Mouse (Mus musculus) spleen, adult 2 months (tissue): Measurements from ENCODE around the gene Scnn1a. TPM values are rescaled to one million over a fixed set of nuclear protein-coding genes. Genes with fewer than 3 reads are reported as not detected.

Experiments
- DNase-seq, 2 experiments: peaks; one replicate each; pipeline versions ENCODE4 v3.0.0 to v3.0.0-alpha.2; 2012 to 2021; ENCODE audit warnings: low spot score in 2 of 2, low read depth in 1 of 2
- H3K27ac ChIP-seq: fragments of 200-500 bp; 2 replicates; pipeline ENCODE4 v1.5.1; 2012; ENCODE audit warnings: low read length, inconsistent platforms; ENCODE audit not compliant: insufficient read depth
- H3K27me3 ChIP-seq: fragments of 200-500 bp; 2 replicates; pipeline ENCODE4 v1.6.1; 2012; ENCODE audit warnings: mild to moderate bottlenecking, moderate library complexity, low read length, inconsistent platforms; ENCODE audit not compliant: control insufficient read depth, insufficient read depth
- H3K36me3 ChIP-seq: fragments of 200-500 bp; 2 replicates; pipeline ENCODE4 v1.6.1; 2012; ENCODE audit warnings: mild to moderate bottlenecking, low read length, inconsistent platforms; ENCODE audit not compliant: control insufficient read depth, insufficient read depth
- H3K4me1 ChIP-seq: fragments of 200-500 bp; 2 replicates; pipeline ENCODE4 v1.6.1; 2011; ENCODE audit warnings: inconsistent platforms; ENCODE audit not compliant: control insufficient read depth, insufficient read depth, insufficient read length
- H3K4me3 ChIP-seq: fragments of 200-500 bp; 2 replicates; pipeline ENCODE4 v1.5.1; 2011; ENCODE audit warnings: mild to moderate bottlenecking, inconsistent platforms; ENCODE audit not compliant: insufficient read depth, insufficient read length; ENCODE audit errors: extremely low read depth
- CTCF ChIP-seq: fragments of 200-500 bp; IDR thresholded peaks from 2 replicates; pipeline ENCODE4 v1.5.1; 2011; ENCODE audit warnings: mild to moderate bottlenecking, inconsistent platforms; ENCODE audit not compliant: insufficient read depth, insufficient read length, insufficient replicate concordance; ENCODE audit errors: extremely low read depth
- POLR2A ChIP-seq: fragments of 200-500 bp; IDR thresholded peaks from 2 replicates; pipeline ENCODE4 v1.6.1; 2011; ENCODE audit warnings: low read depth, low read length, inconsistent platforms
- WGBS: fragments of 180-500 bp; shearing (Covaris S2); methylation state at CpG from one replicate; pipeline ENCODE4 v1.1.7; 2018; 5-methylcytosine and 5-hydroxymethylcytosine counted together
- polyA plus RNA-seq: library from polyadenylated mRNA; depleted of rRNA; stranded (reverse); fragments of >200 nt; gene quantifications from 2 replicates; pipeline ENCODE4 v1.2.3, GENCODE M21; 2012

Scnn1a gene
- polyA plus RNA-seq, 1 experiment, result 1.5 TPM

- Histone ChIP-seq H3K36me3 (no peaks in the 10 kb centered on the region; the same call in 1 of the 2 replicates), H3K27me3 (peaks cover 4% of the 10 kb centered on the region; the same call in 1 of the 2 replicates), H3K4me1 (peaks cover 18% of the 10 kb centered on the region; the same call in 1 of the 2 replicates), H3K4me3 (no peak overlapping the region), H3K27ac (peak overlapping the region; percentile 61)
- WGBS, result 41% methylated on average over 4 of the region's 4 CpGs
- TF ChIP-seq CTCF (no peak), POLR2A (no peak)
- DNase-seq, result no peak
These were observed 32.4 kb downstream of the Scnn1a start for GRCm38 (mm10) chr6:125352811-125353210.

- WGBS, result 34% methylated on average over 11 of the region's 11 CpGs
- TF ChIP-seq CTCF, result no peak
- TF ChIP-seq POLR2A, result no peak
- no peak overlapping the region for H3K4me3 ChIP-seq
- H3K4me1 ChIP-seq, result peaks cover 18% of the 10 kb centered on the region; the same call in 1 of the 2 replicates
- peaks cover 4% of the 10 kb centered on the region; the same call in 1 of the 2 replicates for H3K27me3 ChIP-seq
- H3K27ac ChIP-seq, result peak overlapping the region; percentile 61
- no peaks in the 10 kb centered on the region; the same call in 1 of the 2 replicates for H3K36me3 ChIP-seq
- no peak for DNase-seq
These were observed 32.8 kb downstream of the Scnn1a start for GRCm38 (mm10) chr6:125353221-125353620.

GRCm38 (mm10) chr6:125353655-125354054 is 33.2 kb downstream of the Scnn1a start:
- Histone ChIP-seq H3K27me3 (peaks cover 4% of the 10 kb centered on the region; the same call in 1 of the 2 replicates), H3K36me3 (no peaks in the 10 kb centered on the region; the same call in 1 of the 2 replicates), H3K4me3 (no peak overlapping the region), H3K27ac (peak overlapping the region; percentile 61), H3K4me1 (peaks cover 18% of the 10 kb centered on the region; the same call in 1 of the 2 replicates)
- no peak for TF ChIP-seq CTCF
- no peak for TF ChIP-seq POLR2A
- WGBS, result 15% methylated on average over 4 of the region's 4 CpGs
- DNase-seq, result no peak

- TF ChIP-seq POLR2A (no peak), CTCF (no peak)
- no peak for DNase-seq
- Histone ChIP-seq H3K27ac (peak overlapping the region; percentile 52), H3K4me3 (no peak overlapping the region; the same call in 1 of the 2 replicates), H3K27me3 (peaks cover 3% of the 10 kb centered on the region; the same call in 1 of the 2 replicates), H3K4me1 (peaks cover 15% of the 10 kb centered on the region; the same call in 1 of the 2 replicates), H3K36me3 (no peaks in the 10 kb centered on the region; the same call in 1 of the 2 replicates)
- WGBS, result 32% methylated on average over 14 of the region's 14 CpGs
These were observed 34.1 kb downstream of the Scnn1a start for GRCm38 (mm10) chr6:125354352-125355151.

- 11% methylated on average over 10 of the region's 10 CpGs for WGBS
- Histone ChIP-seq H3K36me3 (no peaks in the 10 kb centered on the region; the same call in 1 of the 2 replicates), H3K4me1 (peaks cover 15% of the 10 kb centered on the region; the same call in 1 of the 2 replicates), H3K27ac (peak overlapping the region; percentile 52; the same call in 1 of the 2 replicates), H3K4me3 (peak overlapping the region; percentile 11; the same call in 1 of the 2 replicates), H3K27me3 (peaks cover 1% of the 10 kb centered on the region; the same call in 1 of the 2 replicates)
- DNase-seq, result no peak
- no peak for TF ChIP-seq POLR2A
- TF ChIP-seq CTCF, result no peak
These were observed 34.8 kb downstream of the Scnn1a start for GRCm38 (mm10) chr6:125355197-125355741.

GRCm38 (mm10) chr6:125356264-125356663 is 35.8 kb downstream of the Scnn1a start:
- TF ChIP-seq POLR2A, result no peak
- TF ChIP-seq CTCF, result no peak
- DNase-seq, result no peak
- H3K36me3 ChIP-seq, result no peaks in the 10 kb centered on the region; the same call in 1 of the 2 replicates
- H3K27me3 ChIP-seq, result peaks cover 1% of the 10 kb centered on the region; the same call in 1 of the 2 replicates
- no peak overlapping the region for H3K4me3 ChIP-seq
- H3K27ac ChIP-seq, result no peak overlapping the region
- 70% methylated on average over 8 of the region's 8 CpGs for WGBS
- H3K4me1 ChIP-seq, result peaks cover 15% of the 10 kb centered on the region; the same call in 1 of the 2 replicates
